Mouse (Mus musculus) heart, embryonic 12.5 days (tissue): ENCODE results near the gene Fndc3b. TPM values are rescaled to one million over a fixed set of nuclear protein-coding genes. Genes with fewer than 3 reads are reported as not detected.
A peak's percentile ranks its signal among the peaks of the same experiment; 100 is the strongest.

ENCODE experiments used
- ATAC-seq: fragments of 200-750 bp; cut with Nextera tagmentation; 2 replicates; pipeline ENCODE4 v1.8.0; 2017; ENCODE audit warnings: moderate TSS enrichment, moderate library complexity; ENCODE audit not compliant: insufficient number of reproducible peaks, low FRiP score
- H3K27ac ChIP-seq: fragments of 300-500 bp; sonication (generic); 2 replicates; pipeline ENCODE4 v1.5.1; 2016; ENCODE audit warnings: mild to moderate bottlenecking, moderate library complexity; ENCODE audit not compliant: poor library complexity, severe bottlenecking
- H3K27me3 ChIP-seq: fragments of 300-500 bp; sonication (generic); replicated peaks from 2 replicates; pipeline ENCODE4 v1.6.1; 2016; ENCODE audit warnings: mild to moderate bottlenecking, moderate library complexity
- H3K36me3 ChIP-seq: fragments of 300-500 bp; sonication (generic); 2 replicates; pipeline ENCODE4 v1.6.1; 2016; ENCODE audit warnings: mild to moderate bottlenecking, moderate library complexity
- H3K4me1 ChIP-seq: fragments of 300-500 bp; sonication (generic); replicated peaks from 2 replicates; pipeline ENCODE4 v1.6.1; 2016; ENCODE audit warnings: mild to moderate bottlenecking
- H3K4me2 ChIP-seq: fragments of 300-500 bp; sonication (generic); 2 replicates; pipeline ENCODE4 v1.6.1; 2016; ENCODE audit warnings: mild to moderate bottlenecking, moderate library complexity
- H3K4me3 ChIP-seq: fragments of 300-500 bp; sonication (generic); 2 replicates; pipeline ENCODE4 v1.5.1; 2016; ENCODE audit warnings: mild to moderate bottlenecking
- H3K9ac ChIP-seq: fragments of 300-500 bp; sonication (generic); 2 replicates; pipeline ENCODE4 v1.6.1; 2016; ENCODE audit warnings: mild to moderate bottlenecking, moderate library complexity
- H3K9me3 ChIP-seq: fragments of 300-500 bp; sonication (generic); replicated peaks from 2 replicates; pipeline ENCODE4 v1.6.1; 2016; ENCODE audit warnings: mild to moderate bottlenecking, moderate library complexity
- WGBS: fragments of 180-500 bp; shearing (Covaris S2); methylation state at CpG from one replicate; pipeline ENCODE4 v1.1.7; 2016; 5-methylcytosine and 5-hydroxymethylcytosine counted together
- polyA plus RNA-seq: library from polyadenylated mRNA; unstranded; fragments of >200 nt; fragmentation: Nextera tagmentation; extraction: Ambion mirVana; gene quantifications from 2 replicates; pipeline ENCODE4 v1.2.1, GENCODE M21; 2016

Gene Fndc3b
- 36.8 and 43.6 TPM in 2 replicates for polyA plus RNA-seq

DNA sequence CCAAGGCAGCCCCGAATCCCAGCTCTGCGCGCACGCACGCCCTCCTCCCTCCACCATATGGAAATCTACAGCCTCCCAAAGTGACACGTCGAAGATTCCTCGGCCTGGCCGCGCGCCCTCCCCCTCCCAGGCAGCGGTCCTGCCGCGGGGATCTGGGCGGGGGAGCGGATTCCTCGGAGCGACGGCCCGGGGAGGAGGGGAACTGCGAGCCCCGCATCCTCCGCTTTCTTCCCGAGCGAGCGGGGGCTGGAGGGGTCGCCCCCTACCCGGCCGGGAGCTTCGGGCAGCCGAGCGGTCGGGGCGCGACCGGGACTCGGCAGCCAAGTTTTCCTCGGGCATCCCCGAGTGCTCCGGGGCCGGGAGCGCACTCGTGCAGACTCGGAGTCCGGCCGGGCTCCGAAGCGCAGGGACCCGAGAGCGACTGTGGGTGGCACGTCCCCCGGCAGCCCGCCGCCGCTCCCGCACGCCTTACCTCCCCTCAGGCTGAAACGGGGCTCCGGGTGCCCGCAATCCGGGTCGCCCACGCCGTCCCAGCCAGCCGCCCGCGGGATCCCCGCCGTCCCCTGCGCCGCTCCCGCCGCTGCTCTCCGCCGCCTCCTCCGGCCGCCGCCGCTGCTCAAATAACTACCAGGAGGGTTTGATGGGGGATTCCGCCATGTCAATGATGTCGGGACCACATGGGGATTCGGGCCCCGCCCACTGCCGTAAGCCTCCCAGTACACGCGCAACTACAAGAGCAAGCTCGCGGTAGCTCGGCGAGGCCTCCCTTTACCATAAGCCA, at the start of gene Fndc3b:
Gene Fndc3b (minus strand): TSS at position 660 of the 781 bp plus-strand sequence.
- Histone ChIP-seq H3K27me3 (no peaks in the 10 kb centered on the region), H3K4me2 (peak within 1 kb of the TSS; percentile 94), H3K4me1 (peaks cover 28% of the 10 kb centered on the region), H3K27ac (peak within 1 kb of the TSS; percentile 99), H3K9ac (peak within 1 kb of the TSS; percentile 98), H3K9me3 (no peaks in the 10 kb centered on the region), H3K4me3 (peak within 1 kb of the TSS; percentile 90), H3K36me3 (no peaks in the 10 kb centered on the region)
- ATAC-seq: peak; percentile 83
- under 1% methylated on average over 76 of the region's 90 CpGs for WGBS

DNA sequence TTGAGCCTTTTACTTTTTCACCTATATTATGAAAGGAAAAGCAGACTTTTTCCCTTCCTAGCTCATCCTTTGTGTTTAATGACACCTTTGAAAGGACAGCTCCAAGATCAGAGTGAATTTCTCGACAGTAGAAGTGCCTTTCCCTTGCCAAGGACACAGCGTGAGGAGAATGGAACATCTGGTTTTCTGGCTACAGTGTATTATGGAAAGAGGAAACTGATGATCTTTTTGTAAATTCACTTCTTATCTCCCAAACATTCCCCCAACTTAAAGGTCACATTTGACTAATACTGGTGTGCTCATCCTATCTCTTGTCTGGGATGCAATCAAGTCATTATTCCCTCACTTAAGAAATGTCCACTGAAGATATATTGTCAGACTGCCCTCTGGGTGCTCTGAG, 49.2 kb upstream of the Fndc3b start:
- H3K27me3 ChIP-seq: no peaks in the 10 kb centered on the region
- no peaks in the 10 kb centered on the region for H3K9me3 ChIP-seq
- no peaks in the 10 kb centered on the region for H3K36me3 ChIP-seq
- H3K4me2 ChIP-seq: no peak overlapping the region
- no peak overlapping the region for H3K9ac ChIP-seq
- 61% methylated on average over 2 of the region's 2 CpGs for WGBS
- no peak overlapping the region for H3K27ac ChIP-seq
- ATAC-seq: no peak
- H3K4me3 ChIP-seq: no peak overlapping the region
- H3K4me1 ChIP-seq: no peaks in the 10 kb centered on the region

DNA sequence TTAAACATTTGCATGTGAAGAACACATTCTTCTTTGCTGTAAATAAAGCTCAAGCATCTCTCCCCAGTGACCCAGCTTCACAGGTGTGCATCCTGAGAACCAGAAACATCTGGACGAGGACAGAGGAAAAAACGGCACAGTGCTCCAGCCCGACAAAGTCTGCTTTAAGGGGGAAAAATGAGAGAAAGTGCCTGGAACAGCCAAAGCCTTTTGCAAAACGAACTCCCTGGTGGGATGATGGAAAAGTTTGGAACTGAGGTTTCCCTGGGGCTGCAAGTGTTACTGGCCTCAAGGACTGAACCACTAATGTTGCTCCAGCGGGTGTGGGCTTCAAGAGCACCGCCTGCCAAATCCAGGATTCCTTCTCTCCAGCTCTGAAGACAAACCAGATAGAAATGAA, 47.9 kb upstream of the Fndc3b start:
- Histone ChIP-seq H3K4me2 (no peak overlapping the region), H3K4me3 (no peak overlapping the region), H3K36me3 (no peaks in the 10 kb centered on the region), H3K27me3 (no peaks in the 10 kb centered on the region), H3K9ac (no peak overlapping the region), H3K4me1 (no peaks in the 10 kb centered on the region), H3K9me3 (no peaks in the 10 kb centered on the region), H3K27ac (no peak overlapping the region)
- 55% methylated on average over 6 of the region's 6 CpGs for WGBS
- no peak for ATAC-seq

DNA sequence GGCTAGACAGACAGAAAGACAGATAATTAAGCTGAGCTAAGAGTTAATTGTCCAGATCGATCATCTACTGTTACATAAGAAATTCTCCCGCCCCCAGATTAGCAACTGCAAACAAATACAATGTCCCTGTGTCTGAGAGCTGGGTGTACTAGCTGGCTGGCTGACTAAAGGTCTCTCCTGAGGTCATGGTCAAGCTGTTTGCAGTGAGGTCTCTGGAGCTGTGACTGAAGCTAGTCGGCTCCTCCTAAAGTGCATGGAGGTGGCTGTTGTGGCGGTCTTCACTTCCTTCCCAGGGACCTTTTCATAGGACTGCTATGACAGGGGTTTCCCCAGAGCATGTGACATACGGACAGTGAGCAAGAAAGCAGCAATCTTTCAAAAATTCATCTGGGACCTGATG, 40.5 kb upstream of the Fndc3b start:
- Histone ChIP-seq H3K27me3 (no peaks in the 10 kb centered on the region), H3K27ac (no peak overlapping the region), H3K4me1 (no peaks in the 10 kb centered on the region), H3K9me3 (no peaks in the 10 kb centered on the region), H3K4me2 (no peak overlapping the region), H3K36me3 (no peaks in the 10 kb centered on the region), H3K9ac (no peak overlapping the region), H3K4me3 (no peak overlapping the region)
- 69% methylated on average over 5 of the region's 5 CpGs for whole genome bisulfite sequencing
- no peak for ATAC-seq

DNA sequence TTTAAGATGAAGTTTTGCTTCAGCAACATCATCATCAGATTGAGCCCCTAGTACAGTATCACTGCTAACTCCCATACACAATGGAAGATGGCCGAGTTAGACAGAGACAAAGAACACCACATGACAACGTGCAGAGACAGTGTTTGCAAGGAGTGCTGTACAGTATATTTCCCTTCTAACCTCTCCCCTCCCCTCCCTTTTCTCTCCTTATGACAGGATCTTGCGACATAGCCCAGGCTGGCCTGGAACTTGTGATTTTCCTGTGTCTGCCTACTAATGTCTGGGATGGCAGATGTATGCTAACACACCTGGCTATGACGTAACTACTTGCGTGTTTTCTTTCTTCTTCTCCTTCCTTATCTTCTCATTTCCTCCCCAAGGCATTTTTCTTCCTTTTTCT, 40.0 kb upstream of the Fndc3b start:
- Histone ChIP-seq H3K4me1 (no peaks in the 10 kb centered on the region), H3K9ac (no peak overlapping the region), H3K36me3 (no peaks in the 10 kb centered on the region), H3K4me3 (no peak overlapping the region), H3K27ac (no peak overlapping the region), H3K27me3 (no peaks in the 10 kb centered on the region), H3K9me3 (no peaks in the 10 kb centered on the region), H3K4me2 (no peak overlapping the region)
- no peak for ATAC-seq
- 70% methylated on average over 5 of the region's 5 CpGs for WGBS

DNA sequence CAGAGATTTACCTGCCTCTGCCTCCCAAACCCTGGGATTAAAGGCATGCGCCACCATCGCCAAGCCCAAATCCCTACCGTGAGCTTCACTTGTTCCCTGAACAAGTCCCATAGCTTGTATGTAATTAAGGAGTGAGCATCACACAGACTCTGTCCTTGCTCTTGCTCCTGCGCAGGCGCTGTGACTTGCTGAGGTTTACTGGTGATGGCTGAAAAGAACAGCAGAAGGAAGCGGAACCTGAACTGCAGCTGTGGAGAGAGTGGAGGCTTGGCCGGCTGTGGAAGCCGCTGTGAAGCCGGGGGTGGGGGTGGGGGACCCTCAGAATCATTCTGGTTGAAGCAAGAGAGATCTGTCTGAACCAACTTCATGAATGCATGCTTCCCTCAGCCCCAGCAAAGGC, 34.5 kb upstream of the Fndc3b start:
- Histone ChIP-seq H3K27ac (no peak overlapping the region), H3K9me3 (0 out of 2 replicates have a peak, but pooled peaks cover 2% of the 10 kb centered on the region), H3K9ac (no peak overlapping the region), H3K4me1 (no peaks in the 10 kb centered on the region), H3K4me3 (no peak overlapping the region), H3K4me2 (no peak overlapping the region), H3K27me3 (no peaks in the 10 kb centered on the region), H3K36me3 (no peaks in the 10 kb centered on the region)
- 88% methylated on average over 9 of the region's 9 CpGs for WGBS
- ATAC-seq: no peak

DNA sequence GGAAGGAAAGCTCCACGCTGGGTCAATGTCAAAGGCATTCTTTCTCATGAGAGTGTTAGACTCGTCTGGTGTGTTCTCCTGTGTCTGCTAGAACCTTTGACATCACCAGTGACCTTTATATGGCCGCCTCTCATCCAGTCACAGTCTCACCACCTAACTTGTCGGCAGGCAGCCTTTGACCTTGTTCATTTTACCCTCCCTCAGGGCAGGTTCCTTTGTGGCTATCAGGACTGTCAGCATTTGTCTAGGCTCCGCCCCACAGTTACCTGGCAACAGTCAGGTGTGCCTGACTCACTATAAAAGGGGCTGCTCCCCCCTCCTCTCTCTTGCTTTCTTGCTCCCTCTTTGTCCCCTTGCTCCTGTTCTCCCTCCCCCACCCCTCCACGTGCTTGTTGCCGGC, 33.6 kb upstream of the Fndc3b start:
- H3K4me2 ChIP-seq: no peak overlapping the region
- ATAC-seq: no peak
- H3K4me3 ChIP-seq: no peak overlapping the region
- no peak overlapping the region for H3K27ac ChIP-seq
- 0 out of 2 replicates have a peak, but pooled peaks cover 2% of the 10 kb centered on the region for H3K9me3 ChIP-seq
- no peaks in the 10 kb centered on the region for H3K27me3 ChIP-seq
- no peaks in the 10 kb centered on the region for H3K4me1 ChIP-seq
- no peaks in the 10 kb centered on the region for H3K36me3 ChIP-seq
- no peak overlapping the region for H3K9ac ChIP-seq
- WGBS: 61% methylated on average over 7 of the region's 7 CpGs

DNA sequence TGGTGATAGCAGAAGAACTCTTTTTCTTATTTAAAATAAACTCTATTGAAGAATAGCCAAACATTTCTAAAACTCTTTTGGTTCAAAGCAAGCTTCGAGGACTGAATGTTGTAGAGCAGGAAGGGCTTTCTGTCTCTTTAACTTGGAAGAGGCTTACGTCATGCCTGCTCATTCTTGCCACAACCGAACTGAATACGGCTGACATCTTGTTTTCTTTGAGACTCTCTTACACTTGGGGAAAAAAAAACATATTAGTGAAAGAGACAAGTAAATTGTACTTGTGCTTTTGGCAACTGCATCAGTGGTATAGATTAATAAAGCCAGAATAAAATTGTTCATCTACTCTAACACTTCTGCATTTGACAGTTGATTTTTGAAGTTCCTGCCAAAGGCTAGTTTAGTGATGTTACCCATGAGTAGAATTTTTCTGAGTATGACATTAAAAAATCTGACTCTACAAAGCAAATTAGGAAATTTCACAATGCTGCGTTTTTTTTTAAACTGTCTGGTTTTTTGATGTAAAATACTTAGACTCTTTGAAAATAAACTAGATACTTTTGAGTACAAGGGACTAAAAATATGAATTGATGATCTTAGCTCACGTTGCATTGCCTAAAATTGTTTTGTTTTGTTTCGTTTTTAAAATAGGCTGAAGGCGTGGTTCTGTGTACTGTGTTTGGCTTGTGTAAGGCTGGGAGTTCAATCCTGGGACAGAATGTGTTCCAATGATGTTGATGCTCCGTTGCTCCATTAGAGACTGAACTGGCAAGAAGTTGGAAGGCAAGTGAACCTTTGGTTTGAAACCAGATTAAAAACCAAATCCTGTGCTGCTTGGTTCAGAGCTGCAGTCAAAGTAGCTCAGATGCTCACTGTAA, 32.4 kb upstream of the Fndc3b start:
- no peak overlapping the region for H3K4me2 ChIP-seq
- no peak overlapping the region for H3K27ac ChIP-seq

DNA sequence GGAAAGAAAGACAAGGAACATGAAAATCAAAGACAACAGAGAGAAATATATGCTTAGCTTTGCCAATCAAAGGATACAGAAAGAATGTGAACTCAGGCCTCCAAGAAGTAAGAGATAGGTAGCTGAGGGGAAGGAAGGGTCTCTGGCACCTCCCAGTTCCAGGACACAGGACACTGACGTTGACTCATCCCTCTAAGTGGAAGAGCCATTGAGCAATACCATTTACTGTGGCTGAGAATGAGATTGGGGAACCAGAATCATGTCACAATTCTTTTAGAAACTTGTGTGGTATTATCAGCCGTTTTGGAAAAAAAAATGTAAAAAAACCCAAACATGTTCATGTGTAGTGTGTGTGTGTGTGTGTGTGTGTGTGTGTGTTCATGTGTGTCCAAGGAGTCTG, 31.0 kb upstream of the Fndc3b start:
- WGBS: 56% methylated on average over 2 of the region's 2 CpGs
- no peak for ATAC-seq
- no peak overlapping the region for H3K9ac ChIP-seq
- H3K27ac ChIP-seq: no peak overlapping the region
- H3K4me3 ChIP-seq: no peak overlapping the region
- H3K4me1 ChIP-seq: no peaks in the 10 kb centered on the region
- 0 out of 2 replicates have a peak, but pooled peaks cover 2% of the 10 kb centered on the region for H3K9me3 ChIP-seq
- H3K4me2 ChIP-seq: no peak overlapping the region
- no peaks in the 10 kb centered on the region for H3K36me3 ChIP-seq
- H3K27me3 ChIP-seq: no peaks in the 10 kb centered on the region

More for the DNA sequence above, 32.4 kb upstream of the Fndc3b start:
- H3K27me3 ChIP-seq: no peaks in the 10 kb centered on the region
- H3K9ac ChIP-seq: no peak overlapping the region
- no peak overlapping the region for H3K4me3 ChIP-seq
- H3K4me1 ChIP-seq: no peaks in the 10 kb centered on the region
- H3K9me3 ChIP-seq: 0 out of 2 replicates have a peak, but pooled peaks cover 2% of the 10 kb centered on the region
- 78% methylated on average over 9 of the region's 9 CpGs for WGBS
- H3K36me3 ChIP-seq: no peaks in the 10 kb centered on the region
- no peak for ATAC-seq

DNA sequence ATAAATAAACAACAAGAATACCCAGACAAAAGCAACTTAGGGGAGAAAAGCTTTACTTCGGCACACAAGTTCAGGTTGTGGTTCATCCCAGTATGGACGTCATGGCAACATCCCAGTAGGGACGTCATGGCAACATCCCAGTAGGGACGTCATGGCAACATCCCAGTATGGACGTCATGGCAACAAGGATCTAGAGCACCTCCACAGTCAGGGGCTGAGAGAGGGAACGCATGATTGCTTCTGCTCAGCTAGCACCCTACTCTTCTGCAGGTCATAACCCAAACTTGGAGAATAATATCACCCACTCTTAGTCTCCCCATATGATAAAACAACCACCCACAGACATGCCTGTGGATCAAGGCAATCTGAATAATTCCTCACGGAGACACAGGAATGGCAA, 29.0 kb upstream of the Fndc3b start:
- no peak for ATAC-seq
- 81% methylated on average over 7 of the region's 7 CpGs for WGBS
- H3K9me3 ChIP-seq: no peaks in the 10 kb centered on the region

DNA sequence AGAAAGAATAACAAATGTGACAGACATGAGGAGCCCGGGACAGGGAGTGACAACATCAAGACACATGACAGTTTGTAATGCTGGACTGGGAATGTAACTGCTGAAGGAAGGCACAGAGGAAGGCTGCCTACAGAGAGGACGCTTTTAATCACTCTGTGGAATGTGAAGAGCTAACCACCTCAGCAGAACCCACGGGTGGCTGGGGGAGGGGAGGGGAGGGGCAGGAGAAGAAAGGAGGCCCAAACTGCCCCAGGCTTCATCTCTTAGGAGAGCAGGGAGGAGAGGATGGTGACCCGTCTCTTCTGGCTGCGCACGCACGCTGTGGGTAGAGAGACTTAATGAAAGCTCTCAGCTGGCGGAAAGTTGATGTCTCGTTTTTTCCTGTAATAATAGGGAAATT, 25.1 kb upstream of the Fndc3b start:
- H3K4me2 ChIP-seq: peak overlapping the region; percentile 44
- H3K36me3 ChIP-seq: no peaks in the 10 kb centered on the region
- H3K4me3 ChIP-seq: no peak overlapping the region
- no peak overlapping the region for H3K27ac ChIP-seq
- no peaks in the 10 kb centered on the region for H3K27me3 ChIP-seq
- H3K9ac ChIP-seq: no peak overlapping the region
- no peaks in the 10 kb centered on the region for H3K9me3 ChIP-seq
- WGBS: 28% methylated on average over 9 of the region's 9 CpGs
- ATAC-seq: no peak
- H3K4me1 ChIP-seq: peaks cover 6% of the 10 kb centered on the region

More for the DNA sequence above, 29.0 kb upstream of the Fndc3b start:
- Histone ChIP-seq H3K4me1 (peaks cover 6% of the 10 kb centered on the region), H3K9ac (no peak overlapping the region), H3K27ac (no peak overlapping the region), H3K4me2 (no peak overlapping the region), H3K4me3 (no peak overlapping the region), H3K36me3 (no peaks in the 10 kb centered on the region), H3K27me3 (no peaks in the 10 kb centered on the region)
